Mouse (Mus musculus) G1E (cell line): ENCODE measurements at regions not wholly inside any gene's neighbourhood (a gene's known extent, or its start where the extent isn't known, plus 50 kb on each side); places are given as distances from the start of the nearest gene placed in this dataset.

Source experiments
- CTCF ChIP-seq: IDR thresholded peaks from 2 replicates; pipeline ENCODE4 v1.5.1; 2012; ENCODE audit warnings: low read depth, low read length, inconsistent platforms, mixed read lengths
- POLR2AphosphoS5 ChIP-seq: IDR thresholded peaks from 2 replicates; pipeline ENCODE4 v1.6.1; 2012; ENCODE audit warnings: low read depth, low read length, inconsistent platforms; ENCODE audit not compliant: insufficient replicate concordance

- TF ChIP-seq POLR2AphosphoS5, result no peak
- TF ChIP-seq CTCF, result no peak
These were observed 116.8 kb upstream of the Shb start for GRCm38 (mm10) chr4:45648884-45649577.
